Mouse (Mus musculus): ENCODE data around the gene Dkk2. TPM values are rescaled to one million over a fixed set of nuclear protein-coding genes. Genes with fewer than 3 reads are reported as not detected.

Gene Dkk2
- polyA plus RNA-seq, 1 experiment from 2014 or later, result 11.0 TPM

DNA sequence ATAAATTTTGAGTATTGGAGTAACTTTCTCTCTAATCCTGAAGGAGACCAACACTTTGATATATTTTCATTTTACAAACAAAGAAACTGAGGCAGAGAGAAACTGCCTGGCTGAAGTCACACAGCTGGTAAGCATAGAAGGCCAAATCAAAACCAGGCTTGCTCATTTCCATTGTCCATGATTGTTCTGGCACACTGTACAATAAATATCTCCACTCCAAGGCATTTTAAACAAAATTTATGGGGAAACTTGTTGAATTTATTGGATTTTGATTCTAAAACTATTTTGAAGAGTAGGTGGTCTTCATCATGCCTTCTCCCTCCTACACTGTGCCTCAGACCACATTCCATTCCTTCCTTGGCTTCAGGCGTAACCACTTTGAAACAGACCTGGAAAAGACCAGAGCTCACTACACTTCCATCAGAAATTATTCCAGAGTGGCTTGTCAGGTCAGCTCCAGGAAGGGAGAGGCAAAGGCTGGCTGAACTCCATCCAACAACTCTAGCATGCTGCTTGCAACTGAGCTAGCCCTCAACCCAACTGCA is 44.7 kb downstream of the Dkk2 start:
- ATAC-seq, result no peak
- 74% methylated on average over 1 of the region's 1 CpGs for WGBS
- no peaks in the 10 kb centered on the region for H3K27me3 ChIP-seq (replicated peaks)
- H3K4me3 ChIP-seq (replicated peaks), result no peak overlapping the region
- no peak overlapping the region for H3K27ac ChIP-seq
- no peaks in the 10 kb centered on the region for H3K4me1 ChIP-seq (replicated peaks)
- no peak overlapping the region for H3K4me2 ChIP-seq (replicated peaks)
- H3K9ac ChIP-seq, result no peak overlapping the region
- no peaks in the 10 kb centered on the region for H3K9me3 ChIP-seq
- H3K36me3 ChIP-seq, result no peaks in the 10 kb centered on the region

DNA sequence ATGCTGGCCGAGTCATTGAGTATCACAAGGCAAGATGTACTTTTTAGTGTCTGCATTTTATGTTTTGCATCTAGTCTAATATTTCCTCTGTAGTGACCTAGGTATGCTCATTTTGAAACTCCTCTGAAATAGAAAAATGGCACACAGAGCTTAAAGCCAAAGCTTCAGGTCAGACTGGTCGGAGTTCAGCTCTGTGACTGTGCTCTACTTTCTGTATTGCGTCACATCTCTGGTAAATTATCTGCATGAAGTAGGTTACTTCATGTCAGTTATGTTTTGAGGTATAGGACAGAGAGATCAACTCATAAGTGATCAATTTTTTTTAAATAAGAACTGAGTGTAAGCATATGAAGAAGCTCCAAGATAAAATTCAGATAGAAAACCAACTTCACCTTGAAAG is 45.7 kb downstream of the Dkk2 start:
- 77% methylated on average over 3 of the region's 3 CpGs for WGBS
- H3K9ac ChIP-seq, result no peak overlapping the region
- ATAC-seq, result no peak
- H3K27me3 ChIP-seq (replicated peaks), result no peaks in the 10 kb centered on the region
- H3K4me3 ChIP-seq (replicated peaks), result no peak overlapping the region
- no peak overlapping the region for H3K4me2 ChIP-seq (replicated peaks)
- no peaks in the 10 kb centered on the region for H3K36me3 ChIP-seq
- H3K4me1 ChIP-seq (replicated peaks), result no peaks in the 10 kb centered on the region
- no peak overlapping the region for H3K27ac ChIP-seq
- H3K9me3 ChIP-seq, result no peaks in the 10 kb centered on the region

DNA sequence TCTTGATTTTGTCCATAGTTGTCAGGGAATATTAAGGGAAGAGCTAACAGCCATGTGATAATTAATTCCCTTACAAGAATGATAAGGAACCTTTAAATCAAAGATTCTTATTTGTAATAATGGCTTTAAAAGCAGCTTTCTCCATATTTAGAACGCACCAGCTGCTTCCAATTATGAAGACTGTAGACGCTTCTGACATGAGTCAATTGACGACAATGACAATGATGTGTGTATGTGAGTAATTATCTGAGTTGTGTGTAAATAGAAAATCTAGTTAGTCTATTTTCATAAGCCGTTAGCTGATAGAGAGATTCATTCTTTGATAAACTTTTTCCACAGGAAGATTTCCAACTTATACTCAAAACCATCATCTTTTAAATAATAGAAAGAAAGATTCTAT is 46.8 kb downstream of the Dkk2 start:
- Histone ChIP-seq H3K4me2 (replicated peaks) (no peak overlapping the region), H3K4me1 (replicated peaks) (no peaks in the 10 kb centered on the region)

GRCm38 (mm10) chr3:132134502-132134901 is 49.4 kb downstream of the Dkk2 start:
- Histone ChIP-seq H3K27me3 (replicated peaks) (no peaks in the 10 kb centered on the region), H3K4me3 (replicated peaks) (no peak overlapping the region), H3K36me3 (no peaks in the 10 kb centered on the region), H3K4me2 (replicated peaks) (no peak overlapping the region), H3K4me1 (replicated peaks) (no peaks in the 10 kb centered on the region), H3K9me3 (no peaks in the 10 kb centered on the region), H3K9ac (no peak overlapping the region), H3K27ac (no peak overlapping the region)
- ATAC-seq, result no peak
- 80% methylated on average over 1 of the region's 1 CpGs for WGBS

More for the DNA sequence above, 46.8 kb downstream of the Dkk2 start:
- no peak overlapping the region for H3K27ac ChIP-seq
- 81% methylated on average over 4 of the region's 4 CpGs for WGBS
- H3K9me3 ChIP-seq, result no peaks in the 10 kb centered on the region
- no peak for ATAC-seq
- H3K9ac ChIP-seq, result no peak overlapping the region
- no peaks in the 10 kb centered on the region for H3K36me3 ChIP-seq
- no peaks in the 10 kb centered on the region for H3K27me3 ChIP-seq (replicated peaks)
- no peak overlapping the region for H3K4me3 ChIP-seq (replicated peaks)

DNA sequence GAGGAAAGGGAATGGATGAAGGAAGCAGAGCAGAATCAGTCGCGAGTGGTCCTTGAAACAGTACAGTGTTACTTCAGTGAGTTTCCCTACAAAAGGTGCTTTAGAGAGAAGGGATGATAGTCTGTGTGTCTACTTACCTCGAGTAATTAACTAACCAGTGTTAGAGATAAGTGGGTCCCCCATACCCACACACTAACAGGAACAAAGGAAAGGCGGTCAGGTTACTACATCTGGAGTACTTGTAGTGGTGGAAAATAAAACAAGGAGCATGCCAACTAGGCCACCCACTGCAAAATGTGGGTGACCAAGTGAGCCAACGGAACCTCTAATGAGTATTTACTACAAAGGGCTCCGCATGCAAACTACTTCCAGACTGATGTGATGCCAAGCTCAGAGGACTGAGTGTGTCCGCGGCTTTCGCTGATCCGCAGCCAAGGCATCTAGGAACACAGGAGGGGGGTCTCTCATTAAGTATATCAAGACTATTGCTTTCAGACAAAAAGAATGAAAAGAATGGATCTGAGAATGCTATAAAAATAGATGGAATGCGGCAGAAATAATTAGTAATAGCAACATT is 52.8 kb downstream of the Dkk2 start:
- Histone ChIP-seq H3K36me3 (no peaks in the 10 kb centered on the region), H3K4me3 (replicated peaks) (no peak overlapping the region), H3K9me3 (no peaks in the 10 kb centered on the region), H3K27ac (no peak overlapping the region), H3K9ac (no peak overlapping the region), H3K4me1 (replicated peaks) (no peaks in the 10 kb centered on the region), H3K4me2 (replicated peaks) (no peak overlapping the region), H3K27me3 (replicated peaks) (no peaks in the 10 kb centered on the region)
- 85% methylated on average over 11 of the region's 11 CpGs for WGBS
- ATAC-seq, result no peak

GRCm38 (mm10) chr3:132141031-132141430 is 55.9 kb downstream of the Dkk2 start:
- Histone ChIP-seq H3K36me3 (no peaks in the 10 kb centered on the region), H3K9ac (no peak overlapping the region), H3K4me1 (replicated peaks) (no peaks in the 10 kb centered on the region), H3K27ac (no peak overlapping the region), H3K9me3 (no peaks in the 10 kb centered on the region), H3K4me2 (replicated peaks) (no peak overlapping the region), H3K27me3 (replicated peaks) (no peaks in the 10 kb centered on the region), H3K4me3 (replicated peaks) (no peak overlapping the region)
- 54% methylated on average over 4 of the region's 4 CpGs for WGBS
- ATAC-seq, result no peak

- Histone ChIP-seq H3K4me2 (replicated peaks) (no peak overlapping the region), H3K27me3 (replicated peaks) (no peaks in the 10 kb centered on the region), H3K4me1 (replicated peaks) (no peaks in the 10 kb centered on the region), H3K9me3 (no peaks in the 10 kb centered on the region), H3K27ac (no peak overlapping the region), H3K4me3 (replicated peaks) (no peak overlapping the region), H3K36me3 (no peaks in the 10 kb centered on the region), H3K9ac (no peak overlapping the region)
- ATAC-seq, result no peak
- 60% methylated on average over 6 of the region's 6 CpGs for WGBS
Measured at GRCm38 (mm10) chr3:132149446-132150025, 64.4 kb downstream of the Dkk2 start.

- no peak overlapping the region for H3K4me2 ChIP-seq (replicated peaks)
- H3K4me3 ChIP-seq (replicated peaks), result no peak overlapping the region
- no peak overlapping the region for H3K9ac ChIP-seq
- H3K36me3 ChIP-seq, result no peaks in the 10 kb centered on the region
- no peak for ATAC-seq
- no peaks in the 10 kb centered on the region for H3K4me1 ChIP-seq (replicated peaks)
- H3K27me3 ChIP-seq (replicated peaks), result no peaks in the 10 kb centered on the region
- no peaks in the 10 kb centered on the region for H3K9me3 ChIP-seq
- H3K27ac ChIP-seq, result no peak overlapping the region
- 79% methylated on average over 2 of the region's 2 CpGs for WGBS
Measured at GRCm38 (mm10) chr3:132158817-132159216, 73.7 kb downstream of the Dkk2 start.

GRCm38 (mm10) chr3:132168911-132169310 is 83.8 kb downstream of the Dkk2 start:
- H3K4me2 ChIP-seq (replicated peaks), result no peak overlapping the region
- H3K27ac ChIP-seq, result no peak overlapping the region
- H3K9ac ChIP-seq, result no peak overlapping the region
- H3K4me1 ChIP-seq (replicated peaks), result no peaks in the 10 kb centered on the region
- H3K9me3 ChIP-seq, result no peaks in the 10 kb centered on the region
- 81% methylated on average over 3 of the region's 3 CpGs for WGBS
- H3K36me3 ChIP-seq, result no peaks in the 10 kb centered on the region
- no peak for ATAC-seq
- H3K4me3 ChIP-seq (replicated peaks), result no peak overlapping the region
- H3K27me3 ChIP-seq (replicated peaks), result no peaks in the 10 kb centered on the region

GRCm38 (mm10) chr3:132186888-132187552 is 101.9 kb downstream of the Dkk2 start:
- H3K4me1 ChIP-seq (replicated peaks), result no peaks in the 10 kb centered on the region
- WGBS, result 73% methylated on average over 12 of the region's 12 CpGs
- ATAC-seq, result no peak

GRCm38 (mm10) chr3:132201950-132202349 is 116.9 kb downstream of the Dkk2 start:
- Histone ChIP-seq H3K4me2 (replicated peaks) (no peak overlapping the region), H3K9ac (no peak overlapping the region), H3K9me3 (no peaks in the 10 kb centered on the region), H3K27me3 (replicated peaks) (no peaks in the 10 kb centered on the region), H3K4me3 (replicated peaks) (no peak overlapping the region), H3K27ac (no peak overlapping the region), H3K4me1 (replicated peaks) (no peaks in the 10 kb centered on the region), H3K36me3 (no peaks in the 10 kb centered on the region)
- no peak for ATAC-seq
- 60% methylated on average over 4 of the region's 4 CpGs for WGBS

More at GRCm38 (mm10) chr3:132186888-132187552, 101.9 kb downstream of the Dkk2 start:
- Histone ChIP-seq H3K9ac (no peak overlapping the region), H3K4me3 (replicated peaks) (no peak overlapping the region), H3K27me3 (replicated peaks) (no peaks in the 10 kb centered on the region), H3K27ac (no peak overlapping the region), H3K9me3 (no peaks in the 10 kb centered on the region), H3K36me3 (no peaks in the 10 kb centered on the region), H3K4me2 (replicated peaks) (no peak overlapping the region)

- no peak overlapping the region for H3K9ac ChIP-seq
- H3K27me3 ChIP-seq (replicated peaks), result no peaks in the 10 kb centered on the region
- no peaks in the 10 kb centered on the region for H3K4me1 ChIP-seq (replicated peaks)
- no peaks in the 10 kb centered on the region for H3K36me3 ChIP-seq
- no peak overlapping the region for H3K4me2 ChIP-seq (replicated peaks)
- no peak overlapping the region for H3K27ac ChIP-seq
- no peak overlapping the region for H3K4me3 ChIP-seq (replicated peaks)
- ATAC-seq, result no peak
- 85% methylated on average over 5 of the region's 5 CpGs for WGBS
- H3K9me3 ChIP-seq, result no peaks in the 10 kb centered on the region
Measured at GRCm38 (mm10) chr3:132202665-132203064, 117.6 kb downstream of the Dkk2 start.

GRCm38 (mm10) chr3:132207469-132207868 is 122.4 kb downstream of the Dkk2 start:
- H3K4me2 ChIP-seq (replicated peaks), result no peak overlapping the region
- no peak overlapping the region for H3K4me3 ChIP-seq (replicated peaks)
- ATAC-seq, result no peak
- H3K27ac ChIP-seq, result no peak overlapping the region
- 32% methylated on average over 11 of the region's 11 CpGs for WGBS
- no peaks in the 10 kb centered on the region for H3K36me3 ChIP-seq
- no peaks in the 10 kb centered on the region for H3K27me3 ChIP-seq (replicated peaks)
- no peaks in the 10 kb centered on the region for H3K4me1 ChIP-seq (replicated peaks)
- no peak overlapping the region for H3K9ac ChIP-seq
- H3K9me3 ChIP-seq, result no peaks in the 10 kb centered on the region

All from intestine, embryonic 15.5 days (tissue).